Mouse (Mus musculus) layer of hippocampus, postnatal 10 days (tissue): ENCODE data around the gene Serinc2. TPM values are rescaled to one million over a fixed set of nuclear protein-coding genes. Genes with fewer than 3 reads are reported as not detected.
"Not testable (repeated sequence)": the region's sequence is repeated elsewhere in the genome, so short reads cannot be mapped to it uniquely, and the experiment has no call there.

ENCODE experiments used
- DNase-seq, 2 experiments: peaks; one replicate each; pipeline ENCODE4 v3.0.0; 2021; ENCODE audit warnings: low spot score in 2 of 2
- total RNA-seq, 2 experiments: library from RNA; stranded (reverse); gene quantifications; 2 replicates each; pipeline ENCODE4 v1.2.3; 2021

Gene Serinc2
- total RNA-seq, 2 experiments from 2014 or later = 6.3 to 6.4 TPM

DNA sequence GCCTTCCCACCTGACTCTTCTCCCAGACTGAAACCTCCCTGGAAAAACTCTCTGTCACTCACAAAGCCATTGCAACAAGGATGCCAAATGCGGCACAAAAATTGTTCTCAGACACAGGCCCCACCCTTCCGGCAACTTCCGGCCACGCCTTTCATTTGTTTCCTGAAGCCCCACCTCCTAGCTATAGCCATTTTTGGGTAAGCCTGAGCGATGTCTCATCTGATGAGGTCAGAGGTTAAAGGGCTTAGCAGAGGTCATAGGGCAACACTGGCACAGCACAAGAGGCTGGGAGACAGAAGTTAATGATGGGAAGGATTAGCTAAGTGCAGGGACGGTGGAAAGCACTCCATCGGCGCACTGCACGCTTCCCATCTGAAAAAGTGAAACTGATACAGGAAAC, 12.4 kb downstream of the Serinc2 start:
- no peak for DNase-seq

GRCm38 (mm10) chr4:130264698-130265349, 14.2 kb downstream of the Serinc2 start:
- DNase-seq = peak; percentile 79 to 80

DNA sequence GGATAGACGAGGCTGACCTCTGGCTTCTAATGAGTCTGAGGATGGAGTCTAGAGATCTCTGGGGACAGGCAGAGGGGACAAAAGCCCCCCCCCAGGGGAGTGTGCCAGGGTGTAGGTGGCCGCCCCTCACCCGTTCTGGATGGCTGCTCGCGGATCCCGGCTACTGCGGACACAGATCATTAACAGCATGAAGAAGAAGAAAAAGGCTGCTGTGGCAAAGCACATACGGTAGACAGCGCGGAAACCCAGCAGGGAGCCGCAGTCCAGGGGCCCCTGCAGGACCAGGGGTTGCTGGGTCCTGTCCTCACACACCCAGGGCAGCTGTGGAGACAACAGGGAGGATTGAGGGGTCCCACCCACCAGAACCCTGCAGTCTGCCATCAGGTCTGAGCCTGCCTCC, 14.9 kb downstream of the Serinc2 start:
- DNase-seq = no peak

DNA sequence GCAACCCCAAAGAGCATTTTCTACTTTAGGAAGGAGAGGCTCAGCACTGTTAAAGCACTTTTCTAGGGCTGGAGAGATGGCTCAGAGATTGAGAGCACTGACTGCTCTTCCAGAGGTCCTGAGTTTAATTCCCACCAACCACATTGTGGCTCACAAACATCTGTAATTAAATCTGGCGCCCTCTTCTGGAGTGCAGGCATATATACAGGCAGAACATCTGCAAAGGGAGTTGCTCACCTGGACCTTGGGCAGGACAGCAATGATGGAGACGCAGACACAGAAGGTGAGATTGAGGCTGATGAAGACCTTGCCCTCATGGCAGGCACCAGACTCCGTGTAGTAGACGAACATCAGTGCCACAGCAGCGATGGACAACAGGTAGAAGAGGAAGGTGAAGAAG, 18.6 kb downstream of the Serinc2 start:
- no peak for DNase-seq

DNA sequence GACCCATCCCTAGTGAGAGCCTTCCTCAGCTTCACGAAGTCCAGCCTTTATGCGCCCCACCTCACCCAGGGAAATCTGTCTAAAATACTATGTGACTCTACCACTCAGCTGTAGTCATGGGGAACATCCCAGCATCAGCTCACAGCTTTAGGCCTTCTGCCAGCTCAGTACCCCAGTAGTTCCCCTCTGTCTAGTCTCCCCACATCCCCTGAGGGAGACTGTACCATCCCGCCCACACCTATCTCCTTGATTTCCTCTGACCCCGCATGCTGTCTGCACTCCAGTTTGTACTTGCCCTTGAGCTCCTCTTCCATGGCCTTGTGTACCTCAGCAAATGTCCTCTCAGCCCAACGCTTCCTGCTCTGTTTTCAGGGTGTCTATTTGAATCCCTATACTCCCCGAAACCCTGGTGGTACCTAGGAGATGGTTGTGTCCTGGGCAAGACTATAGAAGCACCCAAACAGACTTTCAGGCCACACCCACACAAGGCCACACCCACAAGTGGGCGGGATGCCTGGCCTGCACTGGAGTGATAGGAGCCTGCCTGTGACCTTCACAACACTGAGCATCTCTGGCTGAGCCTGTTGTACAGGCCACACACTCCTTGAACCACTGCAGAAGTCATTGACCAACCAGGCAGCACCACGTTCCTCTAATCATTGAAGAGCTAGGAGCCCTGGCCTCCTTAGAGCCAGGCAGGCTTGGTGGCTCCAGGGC, 26.4 kb downstream of the Serinc2 start:
- no peak for DNase-seq

GRCm38 (mm10) chr4:130251763-130252162, 27.2 kb downstream of the Serinc2 start:
- DNase-seq = no peak

- DNase-seq = no peak
Observed at GRCm38 (mm10) chr4:130251172-130251705, 27.8 kb downstream of the Serinc2 start.

- DNase-seq = peak in 1 of 2 experiments; percentile 35
Observed at GRCm38 (mm10) chr4:130248636-130249035, 30.4 kb downstream of the Serinc2 start.

- peak; percentile 75 to 77 for DNase-seq
Observed at GRCm38 (mm10) chr4:130246132-130246531, 32.9 kb downstream of the Serinc2 start.

DNA sequence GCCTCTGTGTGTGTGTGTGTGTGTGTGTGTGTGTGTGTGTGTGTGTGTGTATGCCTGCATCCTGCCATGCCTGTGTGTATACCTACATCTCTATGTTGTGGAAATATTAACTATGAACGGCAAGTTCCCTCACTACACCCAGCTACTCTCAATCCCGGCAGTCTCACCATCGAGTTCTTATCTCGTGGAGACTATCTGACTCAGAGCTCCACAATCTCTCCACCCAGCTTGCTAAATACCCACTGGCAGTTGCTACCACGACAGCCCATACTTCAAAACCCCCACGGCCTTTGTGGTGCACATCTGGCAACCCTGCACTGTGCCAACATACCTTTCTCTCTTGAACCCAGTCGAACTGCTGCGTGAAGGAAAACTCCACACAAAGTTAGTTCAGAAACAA, 34.3 kb downstream of the Serinc2 start:
- DNase-seq = no peak

DNA sequence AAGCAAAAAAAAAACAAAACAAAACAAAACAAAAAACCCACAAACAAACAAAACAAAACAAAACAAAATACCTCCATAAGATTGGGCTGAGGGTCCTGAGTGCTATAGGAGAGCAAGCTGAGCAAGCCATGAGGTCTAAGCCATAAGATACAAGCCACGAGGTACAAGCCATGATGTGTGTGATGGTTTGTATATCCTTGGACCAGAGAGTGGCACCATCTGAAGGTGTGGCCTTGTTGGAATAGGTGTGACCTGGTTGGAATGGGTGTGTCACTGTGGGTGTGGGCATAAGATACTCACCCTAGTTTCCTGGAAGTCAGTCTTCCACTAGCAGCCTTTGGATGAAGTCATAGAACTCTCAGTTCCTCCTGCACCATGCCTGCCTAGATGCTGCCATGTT, 35.4 kb downstream of the Serinc2 start:
- DNase-seq = not testable (repeated sequence)

GRCm38 (mm10) chr4:130242956-130243355, 36.0 kb downstream of the Serinc2 start:
- DNase-seq = no peak

DNA sequence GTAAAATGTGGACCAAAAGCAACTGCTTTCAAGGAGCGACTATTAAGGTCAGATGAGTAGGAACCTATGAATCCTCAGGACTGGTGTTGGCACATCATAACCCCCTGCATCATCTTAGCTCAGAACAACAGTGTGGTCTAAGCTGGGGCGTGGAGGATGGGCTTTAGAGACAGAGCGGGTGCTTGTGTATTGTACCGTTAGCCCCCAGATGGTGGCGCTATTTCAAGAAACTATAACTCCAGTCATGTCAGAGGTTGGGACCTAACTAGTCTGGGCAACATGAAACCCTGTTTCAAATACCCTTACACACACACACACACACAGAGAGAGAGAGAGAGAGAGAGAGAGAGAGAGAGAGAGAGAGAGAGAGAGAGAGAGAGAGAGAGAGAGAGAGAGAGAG, 38.3 kb downstream of the Serinc2 start:
- DNase-seq = no peak

GRCm38 (mm10) chr4:130237607-130238006, 41.4 kb downstream of the Serinc2 start:
- no peak for DNase-seq

- no peak for DNase-seq
Observed at GRCm38 (mm10) chr4:130236361-130236760, 42.6 kb downstream of the Serinc2 start.

DNA sequence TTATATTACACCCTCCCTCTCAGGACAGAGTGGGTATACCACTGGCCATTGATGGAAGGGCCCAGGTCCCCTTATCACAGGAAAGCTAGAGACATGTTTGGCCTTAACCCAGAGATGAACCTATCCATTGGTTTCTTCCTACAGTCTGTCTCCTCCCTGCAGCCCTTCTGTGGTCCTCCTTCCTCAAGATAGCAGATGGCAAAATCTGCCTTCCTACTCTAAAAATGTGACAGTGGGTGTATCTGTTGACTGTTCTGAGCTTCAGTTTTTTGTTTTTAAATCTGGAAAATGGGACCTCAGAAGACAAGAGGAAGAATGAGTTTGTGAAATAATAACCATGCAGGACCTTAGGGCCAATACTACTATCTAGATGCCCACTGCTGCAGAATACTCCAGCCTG, 54.9 kb downstream of the Serinc2 start:
- no peak for DNase-seq

DNA sequence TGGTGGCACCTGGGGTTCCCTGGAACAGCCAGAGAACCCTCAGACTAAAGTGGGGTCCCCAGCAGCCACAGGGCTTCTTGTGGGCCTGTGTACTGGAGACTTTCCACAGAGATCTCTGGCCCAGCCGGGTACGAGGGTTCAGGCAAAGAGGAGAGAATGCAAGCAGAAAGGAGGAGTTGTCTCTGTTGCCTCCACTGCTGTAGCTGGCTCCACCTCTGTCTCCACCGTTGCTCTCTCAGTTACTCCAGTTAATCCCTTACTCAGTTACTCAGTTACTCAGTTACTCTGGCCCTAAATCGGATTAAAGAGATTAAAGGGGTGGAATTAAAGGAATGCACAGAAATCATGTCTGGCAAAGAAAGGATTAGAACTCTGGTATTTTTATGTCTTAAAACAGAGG, 56.8 kb downstream of the Serinc2 start, which contains the start of gene Gm853:
TSS of gene Gm853 (minus strand) at position 223 of the 400 bp plus-strand sequence.
- no peak for DNase-seq

DNA sequence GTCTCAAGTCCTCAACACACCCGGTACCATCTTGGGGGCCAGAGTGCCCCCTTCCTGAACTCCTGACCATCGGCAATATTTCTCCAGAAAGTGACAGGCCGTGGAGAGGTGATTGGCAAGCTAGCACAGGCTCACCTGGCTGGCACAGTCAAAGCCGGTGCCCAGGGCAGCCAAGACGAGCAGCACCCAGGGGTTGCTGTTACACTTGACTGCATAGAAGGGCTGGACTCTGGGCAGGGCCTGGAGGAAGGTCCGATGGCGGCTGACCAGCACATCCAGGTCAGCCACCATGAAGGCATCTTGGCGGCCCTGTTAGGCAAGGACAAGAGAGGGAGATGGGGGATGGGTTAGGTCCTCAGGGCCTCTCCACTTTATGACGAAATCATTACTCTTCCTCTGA, 58.8 kb downstream of the Serinc2 start:
- DNase-seq = no peak

- no peak for DNase-seq
Observed at GRCm38 (mm10) chr4:130215392-130215791, 63.6 kb downstream of the Serinc2 start.

GRCm38 (mm10) chr4:130213857-130214256, 65.1 kb downstream of the Serinc2 start:
- no peak for DNase-seq

DNA sequence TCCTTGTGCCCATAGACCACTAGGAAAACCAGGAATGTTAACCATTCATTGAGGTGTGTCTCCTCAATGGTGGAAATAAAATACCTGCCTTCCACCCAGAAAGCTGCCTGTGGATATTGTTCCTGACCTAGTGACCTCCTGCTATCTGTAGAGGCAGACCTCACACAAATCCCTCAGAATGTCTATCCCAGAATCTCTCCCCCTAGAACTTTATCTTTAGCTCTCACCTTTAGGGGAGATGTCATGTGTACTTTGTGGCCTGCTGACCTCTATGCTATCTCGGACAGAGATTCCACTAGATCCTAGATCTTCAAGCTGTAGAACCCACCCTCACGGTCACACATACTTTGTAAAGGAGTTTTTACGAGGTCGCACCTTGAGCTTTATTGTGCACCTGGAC, 65.8 kb downstream of the Serinc2 start:
- DNase-seq = no peak

- no peak for DNase-seq
Observed at GRCm38 (mm10) chr4:130212421-130212820, 66.6 kb downstream of the Serinc2 start.

- DNase-seq = no peak
Observed at GRCm38 (mm10) chr4:130211870-130212269, 67.1 kb downstream of the Serinc2 start.
